Mouse (Mus musculus): ENCODE data around the gene 4430402I18Rik. TPM values are rescaled to one million over a fixed set of nuclear protein-coding genes. Genes with fewer than 3 reads are reported as not detected.

The 4430402I18Rik gene
- total RNA-seq, 1 experiment from 2014 or later, result 4.2 TPM

DNA sequence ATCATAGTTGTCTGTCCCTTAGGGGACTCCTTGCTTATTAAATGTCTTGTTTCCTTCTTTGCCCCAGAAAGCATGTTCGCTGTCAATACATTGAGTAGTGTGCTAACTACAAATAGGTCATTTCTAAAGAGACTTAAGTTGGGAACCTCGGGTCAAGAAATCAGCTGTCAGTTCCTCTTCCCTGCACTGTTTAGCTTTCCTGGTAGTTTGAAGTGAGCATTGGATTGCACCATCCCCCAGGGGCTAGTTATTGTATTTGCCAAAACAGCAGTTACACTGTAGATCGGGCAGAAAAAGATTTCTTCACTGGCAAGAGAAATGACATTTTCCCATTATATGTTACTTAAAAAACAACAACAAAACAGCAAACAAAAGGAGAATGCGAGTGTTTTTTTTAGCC is 578 bp upstream of the 4430402I18Rik start:
- no peak for DNase-seq

DNA sequence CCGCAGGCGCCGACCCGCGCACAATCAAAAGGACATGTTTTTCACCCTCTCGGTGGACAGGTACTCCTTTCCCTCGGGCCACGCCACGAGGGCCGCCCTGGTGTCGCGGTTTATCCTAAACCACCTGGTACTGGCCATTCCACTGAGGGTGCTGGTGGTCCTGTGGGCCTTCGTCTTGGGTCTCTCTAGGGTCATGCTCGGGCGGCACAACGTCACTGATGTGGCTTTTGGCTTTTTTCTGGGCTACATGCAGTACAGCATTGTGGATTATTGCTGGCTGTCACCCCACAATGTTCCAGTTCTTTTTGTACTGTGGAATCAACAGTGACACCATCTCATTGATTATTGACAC is 3.1 kb downstream of the 4430402I18Rik start:
- no peak for DNase-seq

DNA sequence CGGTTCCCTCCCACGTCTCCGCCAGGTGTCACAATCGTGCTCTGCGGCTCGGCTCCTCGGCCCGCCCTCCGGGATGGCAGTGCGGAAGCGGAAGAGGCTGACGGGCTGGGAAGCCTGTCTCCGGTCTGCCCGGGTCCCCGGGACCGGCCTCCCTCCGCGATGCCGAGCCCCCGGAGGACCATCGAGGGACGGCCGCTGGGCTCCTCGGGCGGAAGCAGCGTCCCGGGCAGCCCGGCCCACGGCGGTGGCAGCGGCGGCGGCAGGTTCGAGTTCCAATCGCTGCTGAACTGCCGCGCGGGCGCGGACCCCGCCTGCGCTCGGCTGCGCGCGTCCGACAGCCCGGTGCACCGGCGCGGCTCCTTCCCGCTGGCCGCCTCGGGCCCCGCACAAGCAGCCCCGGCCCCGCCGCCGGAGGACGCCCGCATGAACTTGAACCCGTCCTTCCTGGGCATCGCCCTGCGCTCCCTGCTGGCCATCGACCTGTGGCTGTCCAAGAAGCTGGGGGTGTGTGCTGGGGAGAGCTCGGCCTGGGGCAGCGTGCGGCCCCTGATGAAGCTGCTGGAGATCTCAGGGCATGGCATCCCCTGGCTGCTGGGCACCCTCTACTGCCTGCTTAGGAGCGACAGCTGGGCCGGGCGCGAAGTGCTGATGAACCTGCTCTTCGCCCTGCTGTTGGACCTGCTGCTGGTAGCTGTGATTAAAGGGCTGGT is 3.6 kb downstream of the 4430402I18Rik start, which contains the start of gene Plpp6:
Gene Plpp6, plus strand, starts transcription at position 112 of the 710 bp plus-strand sequence.
- DNase-seq, result peak; percentile 85

- DNase-seq, result no peak
Measured at GRCm38 (mm10) chr19:28963513-28963841, 4.1 kb downstream of the 4430402I18Rik start.

- DNase-seq, result no peak
Measured at GRCm38 (mm10) chr19:28963113-28963512, 4.5 kb downstream of the 4430402I18Rik start.

DNA sequence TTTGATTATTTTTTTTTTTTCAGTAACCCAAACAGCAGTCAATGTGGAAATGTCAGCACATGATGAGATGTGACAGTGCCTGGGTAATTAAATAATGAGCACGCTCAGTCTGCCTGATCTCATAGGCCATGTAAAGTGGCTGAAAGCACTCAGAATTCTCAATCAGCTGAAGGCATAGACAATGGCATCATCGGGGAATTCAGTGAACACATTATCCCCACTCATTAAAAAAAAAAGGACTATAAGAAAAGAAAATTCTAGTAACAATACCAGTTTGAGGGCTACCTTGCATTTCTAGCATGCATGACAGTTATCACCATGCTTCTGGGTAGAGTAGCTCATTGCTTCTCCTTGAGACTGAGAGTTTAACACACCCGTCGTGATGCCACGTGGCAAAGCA is 16.3 kb downstream of the 4430402I18Rik start:
- DNase-seq, result no peak

DNA sequence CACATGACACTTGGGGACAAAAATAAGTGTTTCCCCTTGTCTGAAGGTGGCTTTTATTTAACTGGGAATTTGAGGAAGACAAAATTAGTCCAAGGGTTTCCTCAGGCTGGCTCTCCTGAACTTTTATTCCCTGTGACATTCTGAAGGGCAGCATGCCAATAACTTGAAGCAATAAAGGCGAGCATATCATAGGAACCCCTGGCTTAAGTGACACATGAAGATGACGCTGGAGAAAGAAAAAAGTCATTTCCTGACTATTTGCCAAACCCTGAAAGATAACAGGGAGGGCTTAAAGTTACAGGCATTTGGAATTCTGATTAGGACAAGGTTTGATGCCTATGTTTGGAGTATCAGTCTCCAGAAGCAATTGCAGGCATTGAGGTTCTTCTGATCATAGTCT is 20.3 kb downstream of the 4430402I18Rik start:
- no peak for DNase-seq

GRCm38 (mm10) chr19:28946782-28947181 is 20.8 kb downstream of the 4430402I18Rik start:
- no peak for DNase-seq

- DNase-seq, result no peak
Measured at GRCm38 (mm10) chr19:28941271-28941670, 26.3 kb downstream of the 4430402I18Rik start.

- no peak for DNase-seq
Measured at GRCm38 (mm10) chr19:28940135-28940874, 27.3 kb downstream of the 4430402I18Rik start.

- DNase-seq, result peak; percentile 34
Measured at GRCm38 (mm10) chr19:28934897-28935296, 32.7 kb downstream of the 4430402I18Rik start.

- no peak for DNase-seq
Measured at GRCm38 (mm10) chr19:28929034-28929433, 38.6 kb downstream of the 4430402I18Rik start.

DNA sequence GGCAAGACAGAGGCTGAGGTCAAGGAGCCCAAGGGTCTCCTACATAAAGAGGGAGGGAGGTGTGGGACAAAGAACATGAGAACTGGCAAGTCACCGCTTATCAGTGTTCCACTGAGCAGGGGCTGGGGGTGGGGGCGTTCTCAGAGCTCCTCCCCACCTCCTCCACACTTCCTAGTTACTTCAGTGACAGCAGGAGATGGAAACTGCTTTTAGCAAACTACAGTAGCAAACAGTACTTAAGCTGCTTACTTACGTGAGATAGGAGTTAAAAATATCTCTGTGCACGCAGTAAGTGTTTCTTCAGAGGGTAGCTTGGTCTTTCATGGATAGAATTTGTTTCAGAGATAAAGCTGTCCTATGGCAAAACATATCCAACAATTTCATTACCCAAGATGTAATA is 40.2 kb downstream of the 4430402I18Rik start:
- DNase-seq, result no peak

- DNase-seq, result peak; percentile 20
Measured at GRCm38 (mm10) chr19:28926366-28926765, 41.2 kb downstream of the 4430402I18Rik start.

DNA sequence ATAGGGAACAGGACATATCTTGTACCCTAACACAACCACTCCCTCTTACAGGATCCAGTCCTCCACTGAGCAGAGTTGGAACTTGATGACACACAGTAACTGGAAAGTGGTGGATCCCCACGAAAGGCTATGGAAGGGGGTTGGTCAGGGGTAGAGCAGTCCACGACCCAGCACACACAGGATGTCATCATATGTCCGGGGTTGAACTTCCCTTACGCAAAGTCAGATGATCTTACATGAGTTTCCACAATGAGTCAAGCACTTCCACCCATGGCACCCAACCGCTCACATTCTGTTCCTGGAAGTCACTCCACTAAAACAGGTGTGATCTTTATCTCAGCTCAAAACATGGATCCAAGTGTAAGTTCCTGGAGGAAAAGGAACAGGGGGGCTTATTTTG is 49.8 kb downstream of the 4430402I18Rik start:
- DNase-seq, result no peak

DNA sequence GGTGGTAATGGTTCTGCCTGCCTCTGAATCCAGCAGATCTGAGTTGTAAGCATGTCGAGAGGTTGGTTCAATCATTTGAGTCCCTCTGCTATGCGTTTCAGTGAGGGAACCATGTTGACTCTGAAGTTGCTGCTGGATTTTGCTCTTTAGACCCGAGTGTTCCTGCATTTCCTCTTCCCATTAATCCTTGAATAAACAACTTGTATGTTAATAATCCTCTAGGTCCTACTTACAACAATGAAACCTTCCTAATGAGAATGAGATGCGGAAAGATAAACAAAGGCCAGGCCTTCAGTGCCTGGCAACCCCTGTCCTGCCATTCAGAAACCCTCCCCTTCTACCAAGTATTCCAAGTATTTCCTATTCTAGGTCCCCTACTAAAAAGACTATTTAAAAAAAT is 51.1 kb downstream of the 4430402I18Rik start:
- no peak for DNase-seq

DNA sequence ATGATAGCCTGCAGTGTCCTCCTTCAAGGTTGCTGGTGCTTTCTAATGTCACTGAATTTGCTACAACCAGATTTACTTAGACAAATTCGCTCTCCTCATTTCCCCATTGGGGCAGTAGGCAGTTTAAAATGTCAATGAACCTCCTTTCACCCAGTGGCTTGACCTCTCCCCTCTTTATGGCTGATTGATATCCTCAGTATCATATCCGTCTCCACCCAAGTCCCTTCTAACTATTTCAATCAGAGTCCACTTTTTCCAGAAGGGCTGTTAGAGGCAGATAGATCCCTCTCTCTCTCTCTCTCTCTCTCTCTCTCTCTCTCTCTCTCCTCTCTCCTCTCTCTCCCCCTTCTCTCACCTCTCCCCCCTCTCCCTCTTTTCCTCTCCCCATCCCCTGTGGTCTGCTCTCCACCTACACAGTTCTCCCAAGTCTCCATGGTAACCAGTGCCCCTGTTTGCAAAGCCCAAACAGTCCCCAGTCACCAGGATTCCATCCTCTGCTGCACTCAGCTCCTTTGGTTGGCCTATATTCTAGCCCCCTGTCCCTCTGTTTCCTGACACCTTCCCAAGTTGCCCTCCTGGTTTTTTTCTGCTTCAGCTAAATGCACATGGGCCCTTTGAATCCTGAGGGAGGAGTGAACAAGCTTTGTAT is 51.9 kb downstream of the 4430402I18Rik start:
- no peak for DNase-seq

DNA sequence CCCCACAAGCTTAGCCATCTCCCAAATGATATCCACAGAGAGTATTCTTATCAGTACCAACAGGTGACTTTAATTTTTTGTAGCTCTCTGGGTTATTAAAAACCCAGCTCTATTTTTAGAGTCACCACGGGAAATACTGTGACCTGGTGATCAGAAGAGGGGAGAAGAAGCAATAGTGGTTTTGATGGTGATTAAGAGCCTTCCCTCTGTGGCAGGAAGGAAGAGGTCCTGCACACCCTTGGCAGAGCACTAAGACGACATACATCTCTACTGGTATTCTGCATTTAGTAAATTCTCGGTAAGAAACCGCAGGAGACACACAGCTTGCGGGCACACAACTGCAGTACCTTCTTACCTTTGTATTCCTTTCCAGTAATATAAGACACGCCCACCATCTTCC is 53.0 kb downstream of the 4430402I18Rik start:
- DNase-seq, result no peak

DNA sequence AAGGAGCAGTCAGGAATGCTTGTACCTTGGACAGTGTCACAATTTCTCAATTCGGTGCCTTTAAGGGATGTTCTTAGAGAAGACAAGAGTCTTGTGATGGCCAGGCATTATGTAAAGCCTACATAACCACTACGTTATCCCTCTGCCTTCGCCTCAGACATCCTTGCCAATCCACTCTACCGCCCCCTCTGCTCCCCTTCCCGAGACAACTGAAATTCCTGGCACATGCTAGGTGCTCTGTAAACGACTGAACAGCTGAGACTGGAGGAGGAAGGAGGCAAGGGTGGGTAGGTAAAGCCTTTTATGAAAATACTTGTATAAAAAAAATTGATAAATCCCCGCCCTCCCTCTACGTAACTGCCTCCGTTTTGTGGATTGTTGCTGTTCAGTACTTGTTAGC is 58.9 kb downstream of the 4430402I18Rik start:
- no peak for DNase-seq

DNA sequence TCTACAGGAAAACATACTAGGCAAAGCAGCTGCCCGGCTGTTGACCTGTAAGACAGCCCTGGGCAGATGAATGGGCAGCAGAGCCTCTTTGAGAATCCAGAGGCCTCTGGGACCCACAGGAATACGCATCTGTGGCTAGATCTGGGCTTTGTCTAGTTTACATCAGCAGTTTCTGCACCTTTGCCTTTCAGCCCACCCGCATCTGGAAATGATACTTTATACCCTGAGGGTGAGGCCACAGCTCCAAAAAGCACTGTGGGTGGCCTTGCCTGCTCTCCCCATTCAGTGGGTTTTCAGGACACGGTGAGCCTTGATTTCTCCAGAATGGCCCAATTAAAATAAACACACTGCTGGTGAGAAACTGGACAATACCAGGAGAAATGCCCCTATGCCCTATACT is 59.4 kb downstream of the 4430402I18Rik start:
- no peak for DNase-seq

GRCm38 (mm10) chr19:28903536-28904119 is 64.0 kb downstream of the 4430402I18Rik start:
- DNase-seq, result no peak

GRCm38 (mm10) chr19:28902806-28903205 is 64.8 kb downstream of the 4430402I18Rik start:
- no peak for DNase-seq

- no peak for DNase-seq
Measured at GRCm38 (mm10) chr19:28902111-28902510, 65.5 kb downstream of the 4430402I18Rik start.
